Mouse (Mus musculus) frontal cortex, adult (tissue): Measurements from ENCODE around the gene Hps3.

ENCODE experiments used
- ATAC-seq: cut with Nextera tagmentation; 2 replicates; pipeline ENCODE4 v1.9.2; 2017; ENCODE audit warnings: mild to moderate bottlenecking, moderate library complexity, mixed read lengths; ENCODE audit not compliant: low TSS enrichment

Hps3 gene

DNA sequence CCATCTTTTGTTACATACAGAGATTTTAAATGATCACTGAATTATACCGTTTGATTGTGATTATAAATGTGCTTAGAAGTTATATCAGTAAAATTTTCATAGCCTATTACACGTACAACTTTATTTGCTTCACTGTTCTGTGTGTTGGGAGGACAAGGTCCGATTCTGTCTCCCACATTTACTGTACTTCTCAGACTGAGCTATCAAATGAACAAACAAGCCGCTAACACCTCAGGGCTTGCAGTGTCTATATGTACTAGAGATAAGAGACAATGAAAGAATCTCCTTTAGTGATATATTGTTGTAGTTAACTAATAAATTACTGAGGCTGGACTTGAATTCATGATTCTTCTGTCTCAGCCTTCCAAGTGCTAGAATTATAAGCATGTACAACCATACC, 27.8 kb downstream of the Hps3 start:
- no peak for ATAC-seq

- ATAC-seq = 0 out of 2 replicates have a peak, but pooled peaks have one; percentile 38
These were observed 29.5 kb downstream of the Hps3 start for GRCm38 (mm10) chr3:20005611-20006010.

DNA sequence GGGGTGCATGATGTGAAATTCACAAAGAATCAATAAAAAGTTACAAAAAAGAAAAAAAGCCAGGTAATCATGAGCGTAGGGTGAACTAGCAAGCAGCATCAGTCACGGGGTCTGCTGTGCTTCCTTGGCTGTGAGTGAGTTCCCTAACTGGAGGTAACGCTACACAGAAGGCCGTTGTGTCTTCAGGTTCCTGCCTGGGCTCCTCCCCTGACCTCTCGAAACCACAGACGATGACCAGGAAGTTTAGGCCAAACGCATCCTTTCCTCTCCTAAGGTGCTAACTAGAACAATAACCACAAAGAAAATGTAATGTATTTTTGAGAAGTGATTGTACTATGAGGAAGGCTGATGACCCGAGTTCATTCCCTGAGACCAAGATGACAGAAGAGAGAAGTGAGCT, 30.7 kb downstream of the Hps3 start:
- no peak for ATAC-seq

- ATAC-seq = no peak
These were observed 32.3 kb downstream of the Hps3 start for GRCm38 (mm10) chr3:20002786-20003185.

DNA sequence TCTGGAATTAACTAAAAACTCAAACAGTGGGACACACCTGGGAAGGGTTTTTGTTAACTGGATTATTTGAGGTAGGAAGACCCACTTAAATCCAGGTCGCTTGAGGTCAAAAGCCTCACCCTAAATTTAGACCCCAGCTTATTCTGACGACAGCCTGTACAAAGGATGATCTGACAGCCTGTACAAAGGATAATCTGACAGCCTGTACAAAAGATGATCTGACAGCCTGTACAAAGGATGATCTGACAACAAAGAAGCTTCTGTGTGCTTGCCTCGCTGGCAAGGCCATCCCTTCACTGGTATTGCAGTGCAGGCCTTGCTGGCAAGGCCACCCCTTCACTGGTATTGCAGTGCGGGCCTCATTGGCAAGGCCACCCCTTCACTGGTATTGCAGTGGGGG, 34.3 kb downstream of the Hps3 start:
- ATAC-seq = no peak

GRCm38 (mm10) chr3:19999551-19999950, 35.6 kb downstream of the Hps3 start:
- ATAC-seq = peak; percentile 79

DNA sequence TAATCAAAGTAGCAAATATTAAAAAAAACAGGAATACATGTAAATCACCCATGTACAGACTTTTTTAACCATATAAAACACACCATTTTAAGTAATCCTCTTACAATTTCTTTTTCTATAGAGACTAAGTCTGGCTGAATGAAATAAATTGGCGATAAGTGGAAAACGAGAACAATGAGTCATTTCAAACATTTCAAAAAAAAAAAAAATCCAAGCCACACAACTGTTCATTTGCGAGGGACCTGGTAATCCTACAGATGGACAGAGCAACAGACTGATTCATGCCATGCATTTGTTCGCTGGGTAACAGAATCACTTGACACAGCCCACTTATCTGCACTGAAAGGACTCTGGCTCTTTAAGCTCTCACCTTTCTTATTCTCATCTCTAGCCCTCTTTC, 42.7 kb downstream of the Hps3 start:
- no peak for ATAC-seq

DNA sequence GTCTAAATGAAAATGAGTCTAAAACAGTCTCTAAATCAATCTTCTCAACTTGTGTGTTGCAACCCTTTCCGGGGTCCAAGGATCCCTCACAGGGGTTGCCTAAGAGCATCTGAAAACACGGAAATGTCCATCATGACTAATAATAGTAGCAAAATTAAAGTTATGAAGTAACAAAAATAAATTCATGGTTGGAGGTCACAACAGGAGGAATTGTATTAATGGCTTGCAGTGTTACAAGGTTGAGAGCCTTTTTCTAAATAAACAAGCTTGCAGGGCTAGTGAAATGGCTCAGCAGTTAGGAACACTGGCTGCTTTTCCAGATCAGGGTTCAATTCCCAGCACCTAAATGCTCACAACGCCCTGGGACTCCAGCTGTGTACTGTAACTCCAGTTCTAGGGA, 45.1 kb downstream of the Hps3 start:
- ATAC-seq = no peak

GRCm38 (mm10) chr3:19986123-19986522, 49.0 kb downstream of the Hps3 start:
- ATAC-seq = no peak

GRCm38 (mm10) chr3:19982846-19983245, 52.3 kb downstream of the Hps3 start:
- no peak for ATAC-seq

DNA sequence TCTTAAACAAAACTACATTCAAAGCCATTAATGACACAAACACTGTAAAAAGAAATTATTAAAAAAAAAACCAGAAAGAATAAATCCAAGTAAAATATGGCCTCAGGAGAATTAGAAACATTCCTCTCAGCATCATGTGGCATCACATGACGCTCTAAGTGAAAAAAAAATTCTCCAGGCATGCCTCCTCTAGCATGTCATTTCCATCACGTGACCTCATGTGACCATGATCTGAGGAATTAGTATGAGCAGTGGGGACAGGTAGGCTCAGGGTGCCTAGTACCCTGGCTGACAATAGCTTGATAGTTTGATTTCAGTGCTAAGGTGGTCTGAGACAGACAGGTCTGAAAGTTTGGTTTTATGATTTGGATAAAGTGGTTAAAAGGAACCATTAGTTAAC, 54.0 kb downstream of the Hps3 start:
- no peak for ATAC-seq

GRCm38 (mm10) chr3:19978474-19978873, 56.6 kb downstream of the Hps3 start:
- no peak for ATAC-seq

- no peak for ATAC-seq
These were observed 69.0 kb downstream of the Hps3 start for GRCm38 (mm10) chr3:19966072-19966471.

- ATAC-seq = no peak
These were observed 69.9 kb downstream of the Hps3 start for GRCm38 (mm10) chr3:19965239-19965638.

- no peak for ATAC-seq
These were observed 70.4 kb downstream of the Hps3 start for GRCm38 (mm10) chr3:19964625-19965188.

DNA sequence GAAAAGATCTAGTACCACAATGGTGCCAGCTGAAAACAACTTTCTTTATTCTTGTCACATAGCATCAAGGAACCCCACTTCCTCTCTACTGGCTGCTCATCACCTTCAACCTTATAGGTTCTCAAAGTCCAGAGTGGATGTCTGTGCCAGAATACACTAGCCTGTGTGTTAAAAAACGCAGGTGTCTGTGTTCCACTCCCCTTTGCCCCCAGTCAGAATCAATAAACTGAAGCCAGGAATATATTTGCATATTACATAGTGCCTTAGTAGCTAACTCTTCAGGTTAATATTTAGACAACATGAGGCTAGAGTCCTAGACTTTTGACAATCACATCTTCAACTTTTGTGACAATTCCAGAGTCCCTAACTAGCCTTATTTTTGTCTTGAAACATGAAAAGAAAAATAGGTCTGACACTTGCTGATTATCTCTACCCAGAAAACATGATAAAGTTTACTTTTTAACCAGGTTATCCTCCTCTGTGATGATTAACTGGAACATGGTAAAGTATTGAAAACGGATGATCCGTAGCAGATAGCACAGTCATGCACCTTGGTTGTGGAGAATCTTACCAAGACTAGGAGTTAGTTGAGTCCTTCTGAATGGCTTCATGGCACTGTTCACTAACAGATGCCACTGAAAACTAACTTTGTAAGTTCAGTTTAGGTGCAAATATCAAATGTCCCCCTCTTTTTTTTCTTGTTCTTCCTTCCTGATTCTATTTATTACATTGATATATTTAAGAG, 72.2 kb downstream of the Hps3 start:
- no peak for ATAC-seq

DNA sequence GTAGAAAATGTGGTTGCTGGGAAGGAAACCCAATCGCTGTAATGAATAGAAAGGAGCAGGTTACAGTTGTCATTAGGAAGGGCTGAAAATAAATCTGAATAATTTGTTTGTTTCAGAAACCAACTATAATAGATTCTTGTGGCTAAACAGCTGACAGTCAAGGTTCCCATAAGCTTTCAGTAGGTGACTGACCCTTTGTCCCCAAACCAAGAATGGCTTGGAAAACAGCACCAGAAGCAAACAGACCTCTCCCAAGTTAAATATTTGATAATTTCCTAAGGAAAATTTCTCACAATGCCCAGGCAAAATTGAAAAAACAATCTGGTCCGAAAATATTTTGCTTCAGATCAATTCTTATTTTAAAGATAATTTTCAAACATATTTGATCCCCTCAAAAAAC, 73.8 kb downstream of the Hps3 start:
- ATAC-seq = no peak

GRCm38 (mm10) chr3:19960570-19961114, 74.5 kb downstream of the Hps3 start:
- ATAC-seq = no peak

DNA sequence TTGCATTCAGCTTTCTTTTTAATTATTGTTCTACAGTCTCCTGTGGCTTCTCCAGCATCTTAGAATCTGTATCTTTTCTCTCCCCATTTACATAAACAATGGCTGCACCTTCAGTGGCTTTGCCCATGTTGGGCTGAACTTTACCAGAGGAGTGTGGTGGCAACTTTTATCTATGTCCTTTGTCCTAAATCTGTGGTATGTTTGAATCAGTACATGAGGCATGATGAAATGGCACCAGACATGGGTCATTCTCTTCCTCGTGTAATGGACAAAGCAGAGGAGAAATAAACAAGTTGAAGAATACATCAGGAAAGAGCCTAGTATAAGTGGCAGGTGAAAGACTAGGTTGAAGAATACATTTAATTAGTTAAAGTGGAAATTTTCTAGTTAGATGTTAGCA, 76.1 kb downstream of the Hps3 start:
- ATAC-seq = no peak

DNA sequence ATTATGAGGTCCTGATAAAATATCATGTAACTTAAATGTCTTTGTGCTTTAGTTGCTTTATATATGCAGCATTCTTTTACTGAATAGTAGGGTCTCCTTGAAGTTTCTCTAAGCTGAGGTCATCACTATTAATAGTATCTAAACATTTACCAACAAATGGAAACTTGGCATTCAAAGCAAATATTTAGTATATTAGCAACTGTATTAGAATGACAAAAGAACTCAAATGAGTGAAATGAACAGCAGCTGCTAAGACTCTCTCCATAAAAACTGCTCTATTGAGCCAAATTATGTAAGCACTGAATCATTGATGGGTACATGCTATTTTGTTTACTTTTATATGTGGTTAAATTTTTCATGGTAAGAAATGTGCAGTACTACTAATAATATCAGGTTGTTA, 77.1 kb downstream of the Hps3 start:
- ATAC-seq = no peak

- no peak for ATAC-seq
These were observed 78.2 kb downstream of the Hps3 start, which contains the start of gene Cp for GRCm38 (mm10) chr3:19956885-19957284. Gene Cp, plus strand, starts transcription at chr3:19957054.

- peak; percentile 47; the same call in 1 of the 2 replicates for ATAC-seq
These were observed 81.2 kb downstream of the Hps3 start for GRCm38 (mm10) chr3:19953865-19954264.

GRCm38 (mm10) chr3:19953425-19953824, 81.7 kb downstream of the Hps3 start:
- no peak for ATAC-seq
